In genomic region chr2:119617841-119618198, GRCm38 (mm10) we compare ENCODE assay signal across 8 mouse cellular contexts. TPM values are rescaled to one million over a fixed set of nuclear protein-coding genes. Genes with fewer than 3 reads are reported as not detected.
A peak's percentile ranks its signal among the peaks of the same experiment; 100 is the strongest.
DNase-seq lines count a peak whose midpoint lies in the region; ATAC-seq and TF ChIP-seq lines count a peak whose summit lies in the region.

No protein-coding gene starts in this region.

- ATAC-seq in intestine, embryonic 15.5 days = peak; percentile 76; the same call in 1 of the 2 replicates
- ATAC-seq in neural tube, embryonic 12.5 days (ENCODE audit: low FRiP score, low read depth) = no peak

- peaks cover 34% of the 10 kb centered on the region for H3K4me1 ChIP-seq in embryonic facial prominence, embryonic 10.5 days
- peaks cover 11% of the 10 kb centered on the region for H3K4me1 ChIP-seq in intestine, embryonic 15.5 days (replicated peaks)
- peaks cover 23% of the 10 kb centered on the region for H3K4me1 ChIP-seq in neural tube, embryonic 12.5 days

- peaks cover 26% of the 10 kb centered on the region for H3K36me3 ChIP-seq in embryonic facial prominence, embryonic 10.5 days (replicated peaks)
- H3K36me3 ChIP-seq in intestine, embryonic 15.5 days = no peaks in the 10 kb centered on the region
- H3K36me3 ChIP-seq in neural tube, embryonic 12.5 days = no peaks in the 10 kb centered on the region

- H3K4me2 ChIP-seq in intestine, embryonic 15.5 days (replicated peaks) = peak overlapping the region; percentile 81
- H3K4me2 ChIP-seq in neural tube, embryonic 12.5 days (replicated peaks) = peak overlapping the region; percentile 87

- no peaks in the 10 kb centered on the region for H3K9me3 ChIP-seq in embryonic facial prominence, embryonic 10.5 days
- no peaks in the 10 kb centered on the region for H3K9me3 ChIP-seq in intestine, embryonic 15.5 days
- no peaks in the 10 kb centered on the region for H3K9me3 ChIP-seq in neural tube, embryonic 12.5 days

- H3K27me3 ChIP-seq in embryonic facial prominence, embryonic 10.5 days (replicated peaks; ENCODE audit: low read depth, poor library complexity, severe bottlenecking) = no peaks in the 10 kb centered on the region
- no peaks in the 10 kb centered on the region for H3K27me3 ChIP-seq in intestine, embryonic 15.5 days (replicated peaks)
- H3K27me3 ChIP-seq in neural tube, embryonic 12.5 days (replicated peaks) = no peaks in the 10 kb centered on the region

- no peak for TF ChIP-seq CTCF in left cerebral cortex, adult 2 months (IDR thresholded peaks at IDR 0.05)

- H3K4me3 ChIP-seq in left cerebral cortex, adult 2 months = peak overlapping the region; percentile 76
- H3K4me3 ChIP-seq in embryonic facial prominence, embryonic 10.5 days = peak overlapping the region; percentile 87
- peak overlapping the region; percentile 77 for H3K4me3 ChIP-seq in intestine, embryonic 15.5 days (replicated peaks)
- H3K4me3 ChIP-seq in neural tube, embryonic 12.5 days = peak overlapping the region; percentile 72

- H3K9ac ChIP-seq in intestine, embryonic 15.5 days = peak overlapping the region; percentile 69
- H3K9ac ChIP-seq in neural tube, embryonic 12.5 days = peak overlapping the region; percentile 58

- intact Hi-C loops in left cerebral cortex, adult 2 months (cut with DNase I) = no loop called here

- DNase-seq in left cerebral cortex, adult 2 months (ENCODE audit: extremely low spot score in 1 of 2, low spot score in 2 of 2) = no peak
- no peak for DNase-seq in left cerebral cortex, adult 9 months (ENCODE audit: low spot score in 2 of 2)
- DNase-seq in embryonic facial prominence, embryonic 10.5 days (ENCODE audit: low spot score) = no peak
- DNase-seq in right cerebral cortex, postnatal 36 days (ENCODE audit: low spot score in 2 of 2) = no peak
- no peak for DNase-seq in spleen, adult 18-20 months
- no peak for DNase-seq in kidney, adult 11 months

- no peak overlapping the region for H3K27ac ChIP-seq in left cerebral cortex, adult 2 months
- peak overlapping the region; percentile 91 for H3K27ac ChIP-seq in embryonic facial prominence, embryonic 10.5 days (replicated peaks)
- peak overlapping the region; percentile 45; the same call in 1 of the 2 replicates for H3K27ac ChIP-seq in intestine, embryonic 15.5 days
- no peak overlapping the region for H3K27ac ChIP-seq in neural tube, embryonic 12.5 days

- under 1% methylated on average over 13 of the region's 13 CpGs for WGBS in embryonic facial prominence, embryonic 10.5 days
- WGBS in intestine, embryonic 15.5 days = 0% methylated on average over 13 of the region's 13 CpGs
- WGBS in neural tube, embryonic 12.5 days = under 1% methylated on average over 13 of the region's 13 CpGs

RNA-seq across cellular contexts. Expression of gene Nusap1, which starts 0.3 kb away (rescaled TPM):
- total RNA-seq in left cerebral cortex, adult 2 months (2021) = under 1 TPM; 0.26 to 0.29 TPM
- 74.6 and 76.1 TPM in 2 replicates for polyA plus RNA-seq in embryonic facial prominence, embryonic 10.5 days (2016; fragmentation: Nextera tagmentation; extraction: Ambion mirVana)
- polyA plus RNA-seq in intestine, embryonic 15.5 days (2015; fragmentation: Nextera tagmentation; extraction: Ambion mirVana) = 56.6 and 65.4 TPM in 2 replicates
- polyA plus RNA-seq in neural tube, embryonic 12.5 days (2016; fragmentation: Nextera tagmentation; extraction: Ambion mirVana) = 54.9 and 55.5 TPM in 2 replicates

RNA-seq across cellular contexts. Expression of gene Oip5, which starts 0.4 kb away (rescaled TPM):
- 1 to 10 TPM in 1 of 2 experiments, under 1 TPM in 1; 0.86 to 1.0 TPM for total RNA-seq in left cerebral cortex, adult 2 months (2021)
- polyA plus RNA-seq in embryonic facial prominence, embryonic 10.5 days (2016; fragmentation: Nextera tagmentation; extraction: Ambion mirVana) = 40.9 and 42.5 TPM in 2 replicates
- polyA plus RNA-seq in intestine, embryonic 15.5 days (2015; fragmentation: Nextera tagmentation; extraction: Ambion mirVana) = 21.0 and 22.8 TPM in 2 replicates
- polyA plus RNA-seq in neural tube, embryonic 12.5 days (2016; fragmentation: Nextera tagmentation; extraction: Ambion mirVana) = 19.4 and 19.9 TPM in 2 replicates

RNA-seq across cellular contexts. Expression of gene Ndufaf1, which starts 44.8 kb away (rescaled TPM):
- total RNA-seq in left cerebral cortex, adult 2 months (2021) = 10 to 100 TPM; 32.5 to 35.5 TPM
- polyA plus RNA-seq in embryonic facial prominence, embryonic 10.5 days (2016; fragmentation: Nextera tagmentation; extraction: Ambion mirVana) = 49.7 and 49.8 TPM in 2 replicates
- 50.0 and 51.6 TPM in 2 replicates for polyA plus RNA-seq in intestine, embryonic 15.5 days (2015; fragmentation: Nextera tagmentation; extraction: Ambion mirVana)
- 37.1 and 39.0 TPM in 2 replicates for polyA plus RNA-seq in neural tube, embryonic 12.5 days (2016; fragmentation: Nextera tagmentation; extraction: Ambion mirVana)

RNA-seq across cellular contexts. Expression of gene Rtf1, which starts 57.0 kb away (rescaled TPM):
- total RNA-seq in left cerebral cortex, adult 2 months (2021) = 10 to 100 TPM; 61.4 to 62.5 TPM
- polyA plus RNA-seq in embryonic facial prominence, embryonic 10.5 days (2016; fragmentation: Nextera tagmentation; extraction: Ambion mirVana) = 61.1 and 63.7 TPM in 2 replicates
- 30.5 and 34.8 TPM in 2 replicates for polyA plus RNA-seq in intestine, embryonic 15.5 days (2015; fragmentation: Nextera tagmentation; extraction: Ambion mirVana)
- polyA plus RNA-seq in neural tube, embryonic 12.5 days (2016; fragmentation: Nextera tagmentation; extraction: Ambion mirVana) = 70.9 and 76.2 TPM in 2 replicates

Comparison
In these comparisons a context has a peak if more than half of its experiments do, and no peak if none do; other contexts are left out.
1. H3K27ac ChIP-seq: peak in embryonic facial prominence, embryonic 10.5 days (single experiment) and intestine, embryonic 15.5 days (single experiment); none in left cerebral cortex, adult 2 months (single experiment) and neural tube, embryonic 12.5 days (single experiment).
2. Peak in every context shown above with its lines, with median percentiles within 50 percentile points of each other: H3K4me3 ChIP-seq.